Mouse (Mus musculus) liver, postnatal 0 days (tissue): ENCODE measurements around the gene Map6d1.

Source experiments
- CTCF ChIP-seq: sonication (generic); IDR thresholded peaks from 2 replicates; pipeline ENCODE4 v1.5.1; 2016; ENCODE audit warnings: antibody characterized with exemption, low read depth
- EP300 ChIP-seq: IDR thresholded peaks from 2 replicates; pipeline ENCODE4 v1.6.1; 2016; ENCODE audit warnings: antibody characterized with exemption, low read depth, mild to moderate bottlenecking

GRCm38 (mm10) chr16:20234406-20234805 is 6.8 kb downstream of the Map6d1 start:
- no peak for TF ChIP-seq CTCF
- no peak for TF ChIP-seq EP300
